Mouse (Mus musculus): ENCODE measurements at regions not wholly inside any gene's neighbourhood (a gene's known extent, or its start where the extent isn't known, plus 50 kb on each side); places are given as distances from the start of the nearest gene placed in this dataset.

DNA sequence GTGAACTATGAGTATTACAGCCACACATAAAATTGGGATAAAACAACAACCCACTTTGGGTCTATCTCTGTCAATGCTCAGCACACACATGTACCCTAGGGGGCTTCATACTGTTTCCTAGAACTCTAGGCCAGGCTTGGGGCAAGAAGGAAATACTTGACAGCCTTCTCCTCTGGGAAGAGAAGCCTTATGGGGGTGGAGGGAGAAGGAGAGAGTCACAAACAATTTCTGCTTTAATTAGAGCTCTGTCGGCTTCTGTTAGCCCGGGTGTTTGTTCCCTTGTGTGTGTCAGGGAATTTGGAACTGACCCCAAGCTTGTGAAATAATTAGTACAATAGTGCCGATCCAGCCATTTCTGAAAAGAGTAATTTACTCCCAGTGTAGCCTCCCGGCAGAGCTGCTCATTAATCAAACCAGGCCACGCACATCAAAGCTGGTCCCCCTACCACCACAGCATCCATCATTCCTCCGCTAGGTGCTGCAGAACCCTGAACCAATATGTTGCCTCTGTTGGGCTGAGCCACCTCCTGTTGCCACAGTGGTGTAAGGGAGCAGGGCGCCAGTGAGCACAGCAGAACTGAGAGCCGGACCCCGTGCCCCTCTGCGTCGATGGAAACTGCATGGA, 307.3 kb downstream of the Tmem114 start:
- no peak for ATAC-seq (ENCODE audit: insufficient number of reproducible peaks, low FRiP score, low TSS enrichment)

DNA sequence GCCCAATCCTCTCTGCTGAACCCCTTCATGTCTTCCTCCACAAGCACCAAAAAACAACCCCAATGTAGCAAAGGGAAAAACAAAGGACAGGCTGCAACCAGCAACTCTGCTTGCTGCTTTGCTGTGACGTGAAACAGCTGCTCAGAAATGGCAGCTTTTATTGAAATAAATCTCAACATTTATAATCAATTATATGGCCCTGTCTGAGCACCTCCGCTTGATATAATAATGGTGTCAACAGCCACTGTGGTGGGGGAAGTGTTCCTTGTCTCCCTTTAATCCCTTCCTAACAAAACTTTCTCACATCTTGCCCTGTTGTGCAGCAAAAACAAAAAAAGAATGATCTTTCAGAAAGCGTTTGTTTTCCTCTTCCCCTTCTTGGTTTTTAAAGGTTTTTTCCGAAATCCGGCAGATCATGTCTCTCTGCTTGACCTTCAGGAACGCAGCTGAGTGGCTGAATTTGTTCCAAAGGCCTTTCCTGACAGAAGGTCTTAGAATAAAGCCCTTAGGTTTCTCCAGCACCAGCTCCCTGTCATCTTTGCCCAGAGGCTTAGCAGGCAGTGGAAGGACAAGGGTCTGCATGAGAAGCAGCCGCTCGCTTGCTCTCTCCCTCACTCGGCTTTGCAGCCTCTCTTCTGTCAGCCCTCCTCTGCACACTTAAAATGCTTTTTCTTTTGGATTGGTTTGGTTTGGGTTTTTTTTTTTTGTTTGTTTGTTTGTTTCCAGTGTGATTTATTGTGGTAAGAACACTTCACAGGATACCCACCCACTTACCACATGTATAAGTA, 313.4 kb downstream of the Tmem114 start:
- no peak for ATAC-seq (ENCODE audit: insufficient number of reproducible peaks, low FRiP score, low TSS enrichment)

DNA sequence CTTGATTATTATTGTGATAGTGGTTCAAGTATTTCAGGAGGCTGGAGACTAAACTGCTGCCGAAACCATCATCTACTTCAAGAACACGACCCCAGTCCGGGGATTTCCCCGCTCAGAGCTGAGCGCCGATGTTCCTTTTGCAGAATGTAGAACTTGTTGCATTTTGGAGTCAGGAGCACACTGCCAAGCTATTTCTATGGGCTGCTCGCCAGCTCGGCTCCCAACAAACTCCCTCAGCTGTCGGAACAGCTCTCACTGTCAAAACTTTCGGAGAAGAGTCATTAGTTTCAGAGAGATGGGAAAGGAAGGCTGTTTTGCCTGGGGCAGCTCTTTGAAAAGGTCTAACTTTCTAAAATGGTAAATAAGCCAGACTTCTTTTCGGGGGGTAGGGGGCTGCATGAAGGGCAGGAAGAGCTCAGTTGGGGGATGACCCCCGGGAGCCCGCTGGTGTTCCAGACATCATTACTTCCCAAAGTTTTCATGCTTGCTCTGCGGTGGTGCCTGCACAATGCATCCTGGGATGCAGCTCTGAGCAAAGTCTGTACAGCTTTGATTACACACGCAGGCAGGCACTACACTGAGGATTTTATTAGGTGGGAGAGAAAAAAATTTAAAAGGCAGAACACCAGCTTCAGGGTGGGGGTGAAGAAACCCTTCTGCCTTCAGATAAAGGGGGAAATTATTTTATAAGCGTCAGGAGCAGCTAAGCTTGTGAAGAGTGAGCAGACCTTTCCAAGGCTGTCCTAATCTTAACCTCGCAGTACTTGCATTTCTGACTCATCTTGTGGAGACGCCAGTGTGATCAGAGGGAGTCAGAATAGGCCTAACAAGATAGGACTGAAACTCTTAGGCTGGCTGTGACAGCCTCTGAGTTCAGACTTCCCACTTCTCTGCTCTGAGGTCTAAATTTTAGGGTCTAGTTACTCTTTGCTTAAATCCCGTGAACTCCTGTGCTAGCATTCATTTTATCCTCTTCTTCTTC, 316.5 kb downstream of the Tmem114 start:
- no peak for ATAC-seq (ENCODE audit: insufficient number of reproducible peaks, low FRiP score, low TSS enrichment)

DNA sequence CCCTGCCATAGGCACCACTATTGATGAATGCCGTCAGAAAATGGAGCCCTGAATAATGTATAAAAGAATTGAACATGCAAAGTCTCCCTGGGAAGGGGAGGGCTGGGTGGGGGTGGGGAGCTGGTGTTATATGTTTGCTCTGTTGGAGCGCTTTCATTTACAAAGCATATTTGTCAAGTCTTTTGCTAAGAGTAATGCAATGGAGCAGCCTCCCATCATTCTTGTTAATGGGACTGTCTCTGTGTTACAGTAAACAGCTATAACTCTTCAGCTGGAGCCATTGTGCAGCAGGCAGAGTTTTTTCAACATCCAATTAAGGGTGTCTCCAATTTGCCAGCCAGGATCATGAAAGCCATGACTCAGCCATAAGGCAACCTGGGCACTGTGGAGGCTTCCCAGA, 345.9 kb downstream of the Tmem114 start:
- no peak for ATAC-seq (ENCODE audit: insufficient number of reproducible peaks, low FRiP score, low TSS enrichment)

DNA sequence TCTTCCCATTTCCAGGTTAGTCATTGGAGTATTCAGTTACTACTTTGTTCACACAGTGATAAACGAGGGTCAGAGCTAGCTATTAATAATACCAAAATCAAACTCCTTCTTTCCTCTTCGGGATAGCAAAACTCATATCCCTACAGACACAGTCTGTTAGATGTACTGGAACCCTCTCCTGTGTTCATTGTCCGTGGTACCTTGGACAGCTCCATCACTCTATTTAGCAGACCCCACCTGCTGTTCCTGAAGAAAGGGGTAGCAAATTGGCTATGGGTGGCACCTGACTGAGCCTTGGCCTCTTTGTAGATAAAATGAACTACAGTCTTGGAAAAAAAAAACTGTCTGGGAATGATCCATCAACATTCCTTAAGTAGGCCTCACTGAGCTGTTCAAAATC, 346.5 kb downstream of the Tmem114 start:
- no peak for ATAC-seq (ENCODE audit: insufficient number of reproducible peaks, low FRiP score, low TSS enrichment)

DNA sequence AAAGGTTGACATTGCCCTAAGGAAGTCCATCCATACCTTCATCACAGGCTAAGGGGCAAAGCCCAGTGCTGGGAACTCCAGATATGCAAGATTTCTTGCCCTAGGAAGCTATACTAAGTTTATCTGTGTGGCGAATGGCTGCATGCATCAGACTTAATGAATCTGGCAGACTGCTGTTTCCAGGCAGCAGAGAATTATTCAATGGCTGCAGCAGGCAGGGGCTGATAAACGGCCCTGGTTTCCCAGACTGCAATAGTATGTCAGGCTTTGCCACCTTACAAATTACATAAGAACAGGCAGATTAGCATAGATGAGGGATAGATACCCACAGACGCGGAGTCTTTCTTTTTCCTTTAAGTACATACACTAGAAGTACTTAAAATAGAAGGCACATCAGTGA, 350.2 kb downstream of the Tmem114 start:
- no peak for ATAC-seq (ENCODE audit: insufficient number of reproducible peaks, low FRiP score, low TSS enrichment)

DNA sequence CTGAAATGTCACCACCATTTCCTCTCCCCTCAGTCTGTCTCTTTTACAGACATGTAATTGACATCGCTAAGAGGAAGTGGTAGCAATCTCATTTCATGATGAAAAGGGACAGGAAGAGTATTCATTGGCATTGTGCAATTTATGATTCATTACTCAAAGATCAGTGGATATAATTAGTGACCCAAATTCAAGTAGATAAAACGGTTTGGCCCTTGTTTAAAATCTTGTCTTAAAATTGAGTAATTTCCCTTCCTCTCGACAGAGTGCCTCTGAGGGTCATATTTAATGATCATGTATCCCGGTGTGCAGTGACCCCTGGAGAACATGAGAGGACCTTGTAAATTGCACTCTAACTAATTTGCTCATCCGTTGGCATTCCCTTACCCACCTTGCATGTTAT, 371.0 kb downstream of the Tmem114 start:
- ATAC-seq (ENCODE audit: insufficient number of reproducible peaks, low FRiP score, low TSS enrichment) = no peak

DNA sequence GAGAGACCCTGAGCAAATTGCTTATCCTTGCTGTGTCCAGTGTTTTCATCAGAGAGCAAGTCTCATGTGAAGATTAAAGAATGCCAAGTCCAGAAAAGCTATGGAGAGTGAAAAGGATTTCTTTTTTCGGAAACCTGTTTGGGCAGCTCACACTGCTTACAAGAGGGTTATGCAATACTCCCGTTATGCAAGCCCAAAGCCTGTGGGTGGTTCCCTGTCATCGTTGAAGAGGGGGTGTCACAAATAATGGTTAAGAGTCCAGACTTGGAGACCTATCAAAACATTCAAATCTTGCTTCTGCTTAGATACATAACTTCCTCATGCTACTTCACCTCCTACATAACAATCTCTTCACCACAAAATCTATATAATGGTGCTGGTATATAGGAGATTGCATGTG, 416.0 kb downstream of the Tmem114 start:
- no peak for ATAC-seq (ENCODE audit: insufficient number of reproducible peaks, low FRiP score, low TSS enrichment)

DNA sequence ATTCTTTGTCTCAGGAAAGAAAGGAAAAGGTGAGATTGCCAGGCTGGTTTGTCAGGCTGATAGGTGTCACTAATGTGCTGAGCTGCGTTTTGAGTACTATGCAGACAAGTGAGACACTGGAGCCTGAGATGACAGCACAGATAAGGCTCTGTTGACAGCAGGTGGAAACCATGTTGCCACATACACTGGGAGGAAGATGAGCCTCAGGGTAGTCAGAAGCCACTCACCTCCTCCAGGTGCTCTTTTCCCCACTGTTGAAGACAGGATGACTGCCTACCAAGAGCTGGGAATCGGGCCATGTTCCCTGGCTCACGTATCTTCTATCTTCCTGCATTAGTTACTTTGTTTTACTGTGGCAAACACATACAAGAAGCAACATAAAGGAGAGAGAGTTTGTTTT, 418.3 kb downstream of the Tmem114 start:
- no peak for ATAC-seq (ENCODE audit: insufficient number of reproducible peaks, low FRiP score, low TSS enrichment)

DNA sequence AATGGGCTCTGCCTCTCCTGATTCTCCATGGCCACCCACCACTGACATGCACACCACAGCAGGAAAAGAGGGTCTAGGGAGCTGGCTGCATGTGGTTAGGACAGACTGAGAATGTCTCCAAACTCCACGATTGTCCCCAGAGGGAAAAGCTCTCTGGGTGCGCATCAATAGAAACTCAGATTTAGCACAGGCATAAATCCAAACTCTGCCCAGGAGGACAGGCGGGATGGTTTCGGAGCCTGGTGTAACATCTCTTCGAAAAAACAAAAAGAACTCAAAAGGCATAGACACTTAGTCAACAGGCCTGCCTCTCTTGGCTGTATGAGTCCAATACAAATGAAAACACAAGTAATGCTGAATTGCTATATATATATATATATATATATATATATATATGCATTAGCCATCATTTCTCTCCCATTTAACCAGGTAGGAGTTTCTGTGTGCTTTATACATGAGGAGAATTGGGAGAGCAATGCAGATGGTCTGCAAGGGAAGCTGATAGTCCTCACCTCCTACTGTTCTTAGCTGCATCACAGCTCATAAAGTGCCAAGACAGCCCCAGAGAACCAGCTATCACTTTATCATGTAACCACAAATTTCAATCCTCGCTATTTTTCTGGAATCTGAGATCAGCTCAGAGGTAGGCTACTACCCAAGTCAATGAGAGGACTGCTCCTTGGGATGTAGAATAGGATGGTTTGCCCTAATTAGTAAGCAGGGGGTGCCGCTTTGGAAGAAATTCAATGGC, 422.4 kb downstream of the Tmem114 start:
- ATAC-seq (ENCODE audit: insufficient number of reproducible peaks, low FRiP score, low TSS enrichment) = no peak

DNA sequence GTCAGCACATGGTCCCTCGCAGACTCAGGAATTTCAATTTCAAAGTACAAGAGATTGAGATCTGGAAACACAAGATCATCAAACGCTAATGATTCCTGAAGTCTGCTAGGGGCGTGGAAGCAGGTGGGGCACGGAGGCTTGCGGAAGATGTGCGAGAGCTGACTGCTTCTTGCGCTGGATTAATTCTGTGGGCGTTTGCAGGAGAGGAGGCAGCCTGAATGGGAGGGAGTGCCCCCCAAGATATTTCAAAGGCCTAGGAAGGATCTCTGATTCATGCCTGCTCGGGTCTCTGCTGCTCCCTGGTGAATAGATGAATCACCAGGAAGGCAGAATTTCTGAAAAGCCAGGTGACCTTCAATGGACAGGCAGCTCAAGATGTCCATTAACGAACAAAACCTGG, 442.1 kb downstream of the Tmem114 start:
- no peak for ATAC-seq (ENCODE audit: insufficient number of reproducible peaks, low FRiP score, low TSS enrichment)

DNA sequence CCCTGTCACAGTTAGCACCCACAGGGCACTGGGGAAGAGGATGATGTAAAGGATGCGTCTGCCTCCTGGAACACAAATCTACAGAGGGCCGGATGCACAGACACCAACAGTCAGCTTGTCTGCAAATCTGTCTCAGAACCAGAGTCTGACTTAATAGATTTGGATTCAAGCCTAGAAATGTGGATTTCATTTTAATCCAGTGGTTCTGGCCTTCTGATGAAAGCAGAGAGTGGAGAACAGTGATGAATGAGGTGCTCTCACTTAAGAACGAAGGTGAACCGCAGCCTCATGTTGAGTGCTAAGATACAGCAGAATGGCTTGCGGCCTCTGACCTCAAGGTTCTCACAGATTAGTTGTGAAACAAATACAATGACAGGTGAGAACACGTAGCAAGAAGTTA, 446.5 kb downstream of the Tmem114 start:
- no peak for ATAC-seq (ENCODE audit: insufficient number of reproducible peaks, low FRiP score, low TSS enrichment)

DNA sequence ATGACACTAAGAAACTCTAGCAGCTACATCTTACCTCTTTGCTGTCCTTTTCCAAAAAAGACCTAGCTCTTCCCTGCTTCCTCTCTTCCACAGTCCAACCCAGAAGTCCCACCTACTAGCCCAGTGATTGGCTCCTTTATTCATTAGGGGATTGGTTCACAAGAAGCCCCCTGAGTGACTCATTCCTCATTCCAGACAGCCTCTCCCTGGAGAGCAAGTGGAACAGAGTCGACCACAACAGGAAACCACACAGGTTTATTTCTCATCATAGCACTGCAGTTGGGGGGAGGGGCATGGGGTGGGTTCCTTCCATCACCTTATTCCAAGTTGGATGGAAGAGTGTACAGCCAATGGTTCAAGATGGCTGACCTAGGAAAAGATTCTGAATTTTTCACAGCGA, 473.3 kb downstream of the Tmem114 start:
- ATAC-seq (ENCODE audit: insufficient number of reproducible peaks, low FRiP score, low TSS enrichment) = no peak

DNA sequence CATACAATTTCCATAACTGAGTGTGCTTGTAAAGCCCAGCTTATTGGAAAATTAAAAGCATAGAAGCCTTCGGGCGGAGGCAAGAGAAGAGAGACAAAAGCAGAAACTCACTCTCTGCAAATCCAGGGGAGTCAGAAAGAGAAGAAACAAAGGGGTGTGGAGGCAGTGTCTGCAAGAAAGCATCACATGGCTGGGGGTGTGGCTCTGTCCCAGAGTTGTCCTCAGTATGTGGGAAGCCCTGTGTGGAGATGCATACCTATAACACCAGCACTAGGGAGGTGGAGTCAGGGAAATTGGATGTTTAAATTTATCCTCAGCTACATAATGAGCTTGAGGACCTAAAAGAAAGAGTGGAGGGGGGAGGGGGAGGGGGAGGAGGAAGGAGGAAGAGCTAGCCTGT, 482.6 kb downstream of the Tmem114 start:
- ATAC-seq (ENCODE audit: insufficient number of reproducible peaks, low FRiP score, low TSS enrichment) = no peak

DNA sequence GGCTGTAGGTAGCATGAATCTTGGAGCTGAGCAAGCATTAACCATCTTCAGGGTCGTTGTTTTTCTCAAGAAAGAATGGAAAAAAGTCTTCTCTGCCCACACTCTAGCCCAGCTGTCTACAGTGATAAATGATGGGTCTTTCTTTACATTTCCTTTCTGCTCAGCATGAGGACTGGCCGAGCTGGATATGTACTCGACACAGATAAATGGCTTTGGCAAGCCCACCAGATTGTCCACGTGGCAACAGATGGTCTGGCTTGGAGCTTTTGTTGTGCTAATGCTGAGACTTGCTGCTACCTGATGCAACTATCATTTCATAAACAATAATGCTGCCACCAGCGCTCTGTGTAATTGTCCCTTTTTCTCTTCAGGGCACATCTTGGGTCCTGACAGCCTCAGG, 487.8 kb downstream of the Tmem114 start:
- no peak; the same call in 1 of the 2 replicates for ATAC-seq (ENCODE audit: insufficient number of reproducible peaks, low FRiP score, low TSS enrichment)

DNA sequence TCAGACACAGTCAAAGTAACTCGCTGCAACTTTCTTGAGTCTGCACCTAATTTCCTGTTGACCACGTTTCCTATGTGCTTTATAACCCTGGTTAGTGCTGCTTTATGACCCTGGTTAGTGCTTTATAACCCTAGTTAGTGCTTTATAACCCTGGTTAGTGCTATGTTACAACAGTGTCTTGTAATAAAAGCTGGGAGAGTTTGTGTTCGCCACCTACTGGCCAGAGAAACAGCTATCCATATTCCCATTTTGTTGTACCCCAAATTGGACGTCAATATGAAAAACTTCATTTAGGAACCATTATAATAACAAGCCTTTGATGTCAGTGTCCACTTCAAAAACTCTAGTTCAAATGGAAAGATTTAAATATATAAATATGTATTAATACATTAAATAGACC, 492.6 kb downstream of the Tmem114 start:
- ATAC-seq (ENCODE audit: insufficient number of reproducible peaks, low FRiP score, low TSS enrichment) = no peak

DNA sequence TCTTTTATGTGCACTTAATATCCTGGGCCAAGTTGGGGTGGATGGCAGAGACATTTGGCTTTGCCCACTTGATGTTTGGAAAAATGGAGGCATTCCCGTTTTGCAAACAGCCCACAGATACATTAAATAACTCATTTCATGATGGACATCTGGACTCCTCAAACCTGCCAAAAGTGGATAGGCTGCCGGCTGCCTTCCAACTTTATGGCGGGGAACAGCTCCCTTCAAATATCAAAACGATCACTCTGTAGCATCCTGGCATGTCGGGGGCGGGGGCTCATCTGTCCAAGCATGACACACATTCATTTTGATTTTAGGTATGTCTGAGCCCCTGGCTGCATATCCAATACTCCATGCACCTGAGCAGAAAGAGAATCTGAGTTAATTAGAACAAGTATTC, 493.3 kb downstream of the Tmem114 start:
- ATAC-seq (ENCODE audit: insufficient number of reproducible peaks, low FRiP score, low TSS enrichment) = no peak

DNA sequence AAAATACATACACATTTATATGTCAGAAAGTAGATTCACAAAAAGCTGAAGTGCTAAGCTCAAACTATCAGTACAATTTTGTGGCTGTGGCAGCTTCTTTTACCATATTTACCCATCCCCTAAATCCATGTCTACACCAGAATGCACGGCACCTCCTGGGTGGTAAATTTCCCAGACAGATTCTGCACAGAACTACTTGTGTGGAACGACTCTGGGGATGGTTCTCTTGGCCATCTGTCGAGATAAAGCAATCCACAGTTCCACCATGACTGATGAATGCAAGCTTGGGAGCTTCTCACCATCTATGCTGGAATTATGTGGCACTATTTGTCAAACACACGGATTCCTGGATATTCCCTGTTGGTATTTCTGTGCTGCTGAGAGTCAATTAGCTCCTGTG, 495.8 kb downstream of the Tmem114 start:
- ATAC-seq (ENCODE audit: insufficient number of reproducible peaks, low FRiP score, low TSS enrichment) = no peak

DNA sequence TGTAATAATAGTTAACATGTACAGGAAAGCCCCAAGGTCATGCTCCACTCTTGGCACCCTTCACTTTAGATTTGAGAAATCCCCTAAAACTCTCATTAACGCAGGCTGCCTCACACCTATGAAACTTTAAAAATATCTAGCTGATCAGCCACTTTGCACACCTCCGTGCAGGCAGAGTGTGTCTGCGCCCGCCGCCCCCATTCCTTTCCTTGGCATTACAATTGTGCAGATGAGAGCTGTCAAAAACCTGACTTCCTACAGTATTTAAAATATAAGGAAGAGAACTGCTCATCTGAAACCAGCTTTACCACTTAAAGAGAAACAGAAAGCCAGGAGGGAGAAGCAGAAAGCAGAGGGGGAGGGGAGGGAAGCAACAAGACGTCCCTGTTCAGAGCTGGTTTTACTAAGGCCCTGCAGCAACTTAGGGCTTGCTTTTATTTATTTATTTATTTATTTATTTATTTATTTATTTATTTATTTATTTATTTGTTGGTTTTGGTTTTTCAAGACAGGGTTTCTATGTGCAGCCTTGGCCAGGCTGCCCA, 496.5 kb downstream of the Tmem114 start:
- ATAC-seq (ENCODE audit: insufficient number of reproducible peaks, low FRiP score, low TSS enrichment) = no peak

DNA sequence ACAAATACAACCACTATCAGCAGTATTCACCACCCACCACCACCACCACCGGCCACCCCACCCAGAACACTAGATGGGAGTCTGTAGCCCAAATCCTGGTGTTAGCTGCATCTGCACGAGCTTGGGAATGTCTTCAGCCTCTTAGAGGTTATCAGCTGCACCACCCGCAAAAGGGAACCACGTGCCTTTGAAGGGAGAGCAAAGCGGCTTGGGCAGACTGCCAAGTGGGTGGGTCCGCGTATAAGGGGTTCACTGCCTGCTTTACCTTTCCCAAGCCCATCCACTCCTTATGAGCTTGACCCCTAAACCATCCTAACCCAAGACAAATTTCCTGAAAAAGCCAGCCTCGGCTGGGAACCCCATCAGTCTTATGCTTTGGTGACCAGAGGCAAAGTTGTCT, 497.2 kb downstream of the Tmem114 start:
- ATAC-seq (ENCODE audit: insufficient number of reproducible peaks, low FRiP score, low TSS enrichment) = no peak
